23 mouse cellular contexts compared by ENCODE assay signal in the genomic region with DNA sequence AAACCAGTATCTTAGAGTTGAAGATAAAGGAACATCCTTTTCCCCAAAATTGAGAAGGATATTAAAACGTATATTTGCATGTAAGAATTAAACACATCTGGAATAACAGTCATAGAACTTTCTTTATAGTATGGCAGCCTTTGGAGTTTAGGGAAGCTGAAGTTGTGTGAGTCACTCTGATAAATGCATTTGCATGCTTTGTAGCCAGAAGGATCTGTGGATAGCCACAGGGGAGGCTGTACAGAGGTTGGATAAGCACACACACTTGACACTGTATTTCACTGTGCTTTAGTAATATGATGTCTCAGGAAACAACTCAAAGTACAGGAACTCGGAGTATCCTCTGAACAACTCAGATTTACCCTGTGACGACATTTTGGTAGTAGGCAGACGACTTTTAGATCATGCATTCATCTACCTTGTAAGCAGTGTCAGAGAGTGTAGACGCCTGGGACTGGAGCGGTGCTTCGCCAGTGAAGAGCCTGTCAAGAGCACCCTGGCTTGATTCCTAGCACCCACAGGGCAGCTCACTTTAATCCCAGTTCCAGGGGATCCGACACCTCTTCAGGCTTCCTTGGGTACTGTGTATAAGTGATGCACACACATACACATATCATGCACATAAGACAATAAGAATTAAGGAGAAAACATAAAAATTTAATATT.
DNase-seq lines count a peak whose midpoint lies in the region; ATAC-seq and TF ChIP-seq lines count a peak whose summit lies in the region.
"Had no signal": no experiment of that assay in that cellular context is flagged by ENCODE, and none has a peak within 500 bp of the region (broad histone marks: within the 10 kb centered on the region; RNA-seq: fewer than 3 reads in every experiment).

No protein-coding gene starts in this region.

- no peak for DNase-seq in heart, postnatal 10 days
- no peak for DNase-seq in liver, embryonic 11.5 days (ENCODE audit: low spot score)
- DNase-seq in natural killer cell, adult 2 months (ENCODE audit: low spot score in 2 of 2): no peak
- no peak for DNase-seq in gastrocnemius, adult 8-10 months (ENCODE audit: low spot score in 2 of 2)
- DNase-seq: adrenal gland, adult 2 months; B cell, adult 2 months; cerebellum, adult 9-11 months; heart, adult 18-20 months; heart, postnatal 4 days; kidney, postnatal 4 days; lung, embryonic 14.5 days; right cerebral cortex, postnatal 14 days; spleen, adult 18-20 months; thymus, adult 18-20 months; thymus, postnatal 4 days had no signal

- intact Hi-C loops in heart, postnatal 10 days (cut with DNase I): no loop called here

- peaks cover 28% of the 10 kb centered on the region for H3K4me1 ChIP-seq in heart, embryonic 13.5 days
- peaks cover 1% of the 10 kb centered on the region; the same call in 1 of the 2 replicates for H3K4me1 ChIP-seq in bone marrow, adult 2 months (ENCODE audit: control insufficient read depth, insufficient read depth, low read length)
- peaks cover 40% of the 10 kb centered on the region for H3K4me1 ChIP-seq in liver, embryonic 11.5 days (replicated peaks; ENCODE audit: control insufficient read depth, insufficient read depth, low read length)
- H3K4me1 ChIP-seq: embryonic facial prominence, embryonic 12.5 days; hindbrain, embryonic 15.5 days; intestine, embryonic 15.5 days; midbrain, embryonic 15.5 days had no signal

- TF ChIP-seq POLR2A in bone marrow, adult 2 months (IDR thresholded peaks at IDR 0.05; ENCODE audit: borderline replicate concordance, control insufficient read depth, low read depth, low read length): no peak

- TF ChIP-seq CTCF in bone marrow, adult 2 months (IDR thresholded peaks at IDR 0.05; ENCODE audit: control insufficient read depth, insufficient read depth, low read length): no peak

- H3K4me2 ChIP-seq in heart, embryonic 13.5 days: no peak overlapping the region
- peak overlapping the region; percentile 49 for H3K4me2 ChIP-seq in liver, embryonic 11.5 days
- H3K4me2 ChIP-seq: embryonic facial prominence, embryonic 12.5 days; hindbrain, embryonic 15.5 days; intestine, embryonic 15.5 days; lung, embryonic 14.5 days; midbrain, embryonic 15.5 days had no signal

- H3K4me3 ChIP-seq in heart, embryonic 13.5 days: no peak overlapping the region
- no peak overlapping the region for H3K4me3 ChIP-seq in bone marrow, adult 2 months (replicated peaks; ENCODE audit: control insufficient read depth, low read depth, low read length)
- no peak overlapping the region for H3K4me3 ChIP-seq in liver, embryonic 11.5 days (ENCODE audit: low read depth, low read length)
- H3K4me3 ChIP-seq: embryonic facial prominence, embryonic 12.5 days; hindbrain, embryonic 15.5 days; intestine, embryonic 15.5 days; midbrain, embryonic 15.5 days; myocyte had no signal

- H3K27me3 ChIP-seq in heart, embryonic 13.5 days (replicated peaks): no peaks in the 10 kb centered on the region
- no peaks in the 10 kb centered on the region for H3K27me3 ChIP-seq in liver, embryonic 11.5 days (replicated peaks; ENCODE audit: control insufficient read depth, insufficient read depth, low read length)
- H3K27me3 ChIP-seq: embryonic facial prominence, embryonic 12.5 days; hindbrain, embryonic 15.5 days; intestine, embryonic 15.5 days; midbrain, embryonic 15.5 days had no signal

- H3K9ac ChIP-seq in heart, embryonic 13.5 days: no peak overlapping the region
- H3K9ac ChIP-seq in liver, embryonic 11.5 days (ENCODE audit: low read depth, low read length): no peak overlapping the region; the same call in 1 of the 2 replicates
- H3K9ac ChIP-seq: embryonic facial prominence, embryonic 12.5 days; hindbrain, embryonic 15.5 days; intestine, embryonic 15.5 days; lung, embryonic 14.5 days; midbrain, embryonic 15.5 days had no signal

- no peak for ATAC-seq in heart, embryonic 13.5 days (ENCODE audit: extremely low read depth, insufficient number of reproducible peaks, low FRiP score, low TSS enrichment)
- ATAC-seq in liver, embryonic 11.5 days (replicated peaks; ENCODE audit: low FRiP score): peak; percentile 71
- peak; percentile 47 for ATAC-seq in megakaryocyte progenitor cell, adult 5-6 weeks (replicated peaks; ENCODE audit: poor library complexity)
- ATAC-seq: midbrain, embryonic 15.5 days had no signal

- WGBS in heart, embryonic 13.5 days: 72% methylated on average over 8 of the region's 8 CpGs
- 72% methylated on average over 8 of the region's 8 CpGs for WGBS in bone marrow, adult 2 months
- WGBS in liver, embryonic 11.5 days: 67% methylated on average over 8 of the region's 8 CpGs

- H3K36me3 ChIP-seq in heart, embryonic 13.5 days: no peaks in the 10 kb centered on the region
- H3K36me3 ChIP-seq in liver, embryonic 11.5 days (ENCODE audit: control insufficient read depth, insufficient read depth, low read length): no peaks in the 10 kb centered on the region
- H3K36me3 ChIP-seq: embryonic facial prominence, embryonic 12.5 days; hindbrain, embryonic 15.5 days; intestine, embryonic 15.5 days; midbrain, embryonic 15.5 days had no signal

- no peaks in the 10 kb centered on the region for H3K9me3 ChIP-seq in heart, embryonic 13.5 days
- H3K9me3 ChIP-seq in liver, embryonic 11.5 days (ENCODE audit: control insufficient read depth, low read length): no peaks in the 10 kb centered on the region
- H3K9me3 ChIP-seq: embryonic facial prominence, embryonic 12.5 days; hindbrain, embryonic 15.5 days; intestine, embryonic 15.5 days; midbrain, embryonic 15.5 days had no signal

- H3K27ac ChIP-seq in heart, embryonic 13.5 days (replicated peaks): peak overlapping the region; percentile 59; the same call in 1 of the 2 replicates
- H3K27ac ChIP-seq in bone marrow, adult 2 months (ENCODE audit: control insufficient read depth, insufficient read depth, low read depth, low read length, poor library complexity): peak overlapping the region; percentile 41
- H3K27ac ChIP-seq in liver, embryonic 11.5 days (ENCODE audit: low read depth, low read length): peak overlapping the region; percentile 76
- H3K27ac ChIP-seq: embryonic facial prominence, embryonic 12.5 days; hindbrain, embryonic 15.5 days; intestine, embryonic 15.5 days; midbrain, embryonic 15.5 days had no signal
